Mouse (Mus musculus) stomach, postnatal 0 days (tissue): Measurements from ENCODE around the gene Nt5dc2.

Experiments
- CTCF ChIP-seq: IDR thresholded peaks from 2 replicates; pipeline ENCODE4 v1.5.1; 2016; ENCODE audit warnings: antibody characterized with exemption, low read depth, mild to moderate bottlenecking, moderate library complexity
- EP300 ChIP-seq: optimal IDR thresholded peaks from 2 replicates; pipeline ENCODE3; 2016; ENCODE audit warnings: antibody characterized with exemption

DNA sequence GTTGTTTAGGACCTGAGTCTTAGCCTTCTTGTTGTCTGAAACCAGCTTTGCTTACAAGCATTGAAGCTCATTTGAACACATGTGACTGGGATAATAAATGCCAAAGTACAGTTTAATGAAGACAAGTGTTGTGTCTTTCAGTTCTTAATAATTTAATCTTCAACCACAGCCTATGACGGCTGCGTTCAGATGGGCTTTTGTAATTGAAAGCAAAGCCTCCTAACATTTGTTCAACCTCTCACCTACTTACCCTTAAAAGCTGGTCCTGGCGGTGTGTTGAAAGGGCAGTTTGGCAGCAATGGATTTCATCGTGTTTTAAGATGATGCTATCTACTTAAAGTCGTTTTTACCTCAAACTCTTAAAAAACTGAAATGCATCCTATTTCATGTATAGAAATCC lies 18.7 kb upstream of the Nt5dc2 start:
- TF ChIP-seq CTCF (no peak), EP300 (no peak)
